8 mouse cellular contexts compared by ENCODE assay signal in genomic region chrX:20616861-20617175, GRCm38 (mm10). TPM values are rescaled to one million over a fixed set of nuclear protein-coding genes. Genes with fewer than 3 reads are reported as not detected.
DNase-seq lines count a peak whose midpoint lies in the region; ATAC-seq and TF ChIP-seq lines count a peak whose summit lies in the region.

No protein-coding gene starts in this region.

- TF ChIP-seq POLR2A in thymus, adult 2 months (IDR thresholded peaks at IDR 0.05; ENCODE audit: control insufficient read depth, extremely low read depth, insufficient read depth, low read length, poor library complexity), result no peak

- ATAC-seq in inflammation-experienced regulatory T-cells, adult 6 months, result peak; percentile 2
- ATAC-seq in midbrain, embryonic 14.5 days (ENCODE audit: low FRiP score, low TSS enrichment), result no peak

- TF ChIP-seq CTCF in thymus, adult 2 months (IDR thresholded peaks at IDR 0.05; ENCODE audit: borderline replicate concordance, control insufficient read depth, extremely low read depth, insufficient read depth, low read length, poor library complexity), result no peak

- H3K4me2 ChIP-seq in midbrain, embryonic 14.5 days (ENCODE audit: low read length), result peak overlapping the region; percentile 58

- no peaks in the 10 kb centered on the region for H3K9me3 ChIP-seq in midbrain, embryonic 14.5 days (ENCODE audit: control insufficient read depth, low read length)

- peak overlapping the region; percentile 58 for H3K9ac ChIP-seq in midbrain, embryonic 14.5 days (replicated peaks; ENCODE audit: low read length)

- WGBS in thymus, adult 2 months, result 0% methylated on average over 17 of the region's 17 CpGs
- 24% methylated on average over 17 of the region's 17 CpGs for WGBS in midbrain, embryonic 14.5 days

- peaks cover 8% of the 10 kb centered on the region for H3K4me1 ChIP-seq in thymus, adult 2 months (replicated peaks; ENCODE audit: control insufficient read depth, insufficient read depth, low read length)
- peaks cover 14% of the 10 kb centered on the region for H3K4me1 ChIP-seq in midbrain, embryonic 14.5 days (ENCODE audit: control insufficient read depth, insufficient read depth, low read length)

- no peaks in the 10 kb centered on the region for H3K27me3 ChIP-seq in thymus, adult 2 months (ENCODE audit: control insufficient read depth, insufficient read depth, low read length)
- no peaks in the 10 kb centered on the region for H3K27me3 ChIP-seq in midbrain, embryonic 14.5 days (ENCODE audit: control insufficient read depth, insufficient read depth, low read length)

- peak overlapping the region; percentile 75 for H3K27ac ChIP-seq in thymus, adult 2 months (ENCODE audit: control insufficient read depth, insufficient read depth, low read length)
- H3K27ac ChIP-seq in midbrain, embryonic 14.5 days (replicated peaks; ENCODE audit: low read depth, low read length), result peak overlapping the region; percentile 86

- peak; percentile 9 to 46 for DNase-seq in frontal cortex, adult 2 months (ENCODE audit: extremely low spot score in 1 of 2, low spot score in 1 of 2)
- no peak for DNase-seq in frontal cortex, postnatal 14 days (ENCODE audit: low spot score in 2 of 2)
- no peak for DNase-seq in thymus, adult 2 months
- DNase-seq in thymus, postnatal 25 days, result no peak
- DNase-seq in midbrain, embryonic 14.5 days, result no peak
- no peak for DNase-seq in ovary, postnatal 36 days (ENCODE audit: low spot score)
- no peak for DNase-seq in right cerebral cortex, postnatal 10 days (ENCODE audit: low spot score in 2 of 2)

- peaks cover 14% of the 10 kb centered on the region; the same call in 1 of the 2 replicates for H3K36me3 ChIP-seq in thymus, adult 2 months (ENCODE audit: control insufficient read depth, insufficient read depth, low read length)
- H3K36me3 ChIP-seq in midbrain, embryonic 14.5 days (ENCODE audit: control insufficient read depth, insufficient read depth, low read length), result 0 out of 2 replicates have a peak, but pooled peaks cover 9% of the 10 kb centered on the region

- peak overlapping the region; percentile 96 for H3K4me3 ChIP-seq in thymus, adult 2 months (ENCODE audit: control insufficient read depth, insufficient read depth, low read length)
- peak overlapping the region; percentile 55 for H3K4me3 ChIP-seq in midbrain, embryonic 14.5 days (replicated peaks; ENCODE audit: low read depth, low read length)

RNA-seq across cellular contexts. Expression of gene Rbm10, which starts 0.5 kb away (rescaled TPM):
- polyA plus RNA-seq in frontal cortex, adult 2 months (2012; rRNA removed), result 56.0 and 58.4 TPM in 2 replicates
- polyA plus RNA-seq in thymus, adult 2 months (2012; rRNA removed), result 127 and 131 TPM in 2 replicates
- polyA plus RNA-seq in inflammation-experienced regulatory T-cells, adult 6 months (2017; shearing (Covaris generic)), result 10 to 100 TPM; 38.3 to 45.6 (median 42.8) TPM
- 54.8 and 57.0 TPM in 2 replicates for polyA plus RNA-seq in midbrain, embryonic 14.5 days (2014; fragmentation: Nextera tagmentation; extraction: Ambion mirVana)

RNA-seq across cellular contexts. Expression of gene Ndufb11, which starts 0.6 kb away (rescaled TPM):
- 182 and 196 TPM in 2 replicates for polyA plus RNA-seq in frontal cortex, adult 2 months (2012; rRNA removed)
- polyA plus RNA-seq in thymus, adult 2 months (2012; rRNA removed), result 117 and 150 TPM in 2 replicates
- 100 to 1,000 TPM; 246 to 261 (median 246) TPM for polyA plus RNA-seq in inflammation-experienced regulatory T-cells, adult 6 months (2017; shearing (Covaris generic))
- polyA plus RNA-seq in midbrain, embryonic 14.5 days (2014; fragmentation: Nextera tagmentation; extraction: Ambion mirVana), result 223 and 258 TPM in 2 replicates

RNA-seq across cellular contexts. Expression of gene Uba1, which starts 41.3 kb away (rescaled TPM):
- polyA plus RNA-seq in frontal cortex, adult 2 months (2012; rRNA removed), result 253 and 262 TPM in 2 replicates
- polyA plus RNA-seq in thymus, adult 2 months (2012; rRNA removed), result 429 and 454 TPM in 2 replicates
- polyA plus RNA-seq in inflammation-experienced regulatory T-cells, adult 6 months (2017; shearing (Covaris generic)), result 100 to 1,000 TPM; 106 to 132 (median 118) TPM
- polyA plus RNA-seq in midbrain, embryonic 14.5 days (2014; fragmentation: Nextera tagmentation; extraction: Ambion mirVana), result 306 and 398 TPM in 2 replicates

Comparison
In these comparisons a context has a peak if more than half of its experiments do, and no peak if none do; other contexts are left out.
1. DNase-seq: peak in frontal cortex, adult 2 months (2 of 2); none in frontal cortex, postnatal 14 days (0 of 2), thymus, adult 2 months (single experiment), thymus, postnatal 25 days (single experiment), midbrain, embryonic 14.5 days (single experiment), ovary, postnatal 36 days (single experiment) and right cerebral cortex, postnatal 10 days (0 of 2).